Mouse (Mus musculus): ENCODE results near the gene Pikfyve.

- TF ChIP-seq CTCF (IDR thresholded peaks at IDR 0.05; ENCODE audit: extremely low read depth, insufficient read depth, insufficient read length, insufficient replicate concordance) (no peak), POLR2A (IDR thresholded peaks at IDR 0.05; ENCODE audit: low read depth, low read length) (no peak)
Observed at GRCm38 (mm10) chr1:65173716-65174115, 12.8 kb upstream of the Pikfyve start.
